Mouse (Mus musculus): ENCODE results near the gene Dnal4. TPM values are rescaled to one million over a fixed set of nuclear protein-coding genes. Genes with fewer than 3 reads are reported as not detected.

The Dnal4 gene
- polyA plus RNA-seq (2017; shearing (Covaris generic)) = 13.6 TPM

DNA sequence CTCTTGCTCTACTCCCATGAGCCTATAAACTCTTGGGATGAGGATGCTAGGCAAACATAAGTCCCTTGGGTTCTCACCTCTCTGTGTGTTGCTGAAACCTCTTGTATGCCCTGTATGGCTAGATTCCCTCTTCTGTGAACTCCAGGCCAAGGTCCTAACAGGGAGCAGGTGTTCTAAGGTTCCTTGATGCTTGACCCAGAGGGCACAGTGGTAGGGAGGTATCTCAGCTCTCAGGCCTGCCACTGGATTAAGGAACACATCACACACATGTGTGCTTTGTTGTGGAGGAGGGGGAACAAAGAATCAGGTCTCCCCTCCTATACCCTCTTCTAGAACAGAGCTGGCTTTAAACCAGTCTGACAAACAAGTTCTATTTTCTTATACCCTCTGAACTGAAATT, at the start of gene Dnal4:
Gene Dnal4 (minus strand): TSS at position 101 of the 400 bp plus-strand sequence.

GRCm38 (mm10) chr15:79804352-79805071, 26.9 kb upstream of the Dnal4 start, which contains the start of gene Nptxr:
Gene Nptxr, minus strand, starts transcription at chr15:79804766.

DNA sequence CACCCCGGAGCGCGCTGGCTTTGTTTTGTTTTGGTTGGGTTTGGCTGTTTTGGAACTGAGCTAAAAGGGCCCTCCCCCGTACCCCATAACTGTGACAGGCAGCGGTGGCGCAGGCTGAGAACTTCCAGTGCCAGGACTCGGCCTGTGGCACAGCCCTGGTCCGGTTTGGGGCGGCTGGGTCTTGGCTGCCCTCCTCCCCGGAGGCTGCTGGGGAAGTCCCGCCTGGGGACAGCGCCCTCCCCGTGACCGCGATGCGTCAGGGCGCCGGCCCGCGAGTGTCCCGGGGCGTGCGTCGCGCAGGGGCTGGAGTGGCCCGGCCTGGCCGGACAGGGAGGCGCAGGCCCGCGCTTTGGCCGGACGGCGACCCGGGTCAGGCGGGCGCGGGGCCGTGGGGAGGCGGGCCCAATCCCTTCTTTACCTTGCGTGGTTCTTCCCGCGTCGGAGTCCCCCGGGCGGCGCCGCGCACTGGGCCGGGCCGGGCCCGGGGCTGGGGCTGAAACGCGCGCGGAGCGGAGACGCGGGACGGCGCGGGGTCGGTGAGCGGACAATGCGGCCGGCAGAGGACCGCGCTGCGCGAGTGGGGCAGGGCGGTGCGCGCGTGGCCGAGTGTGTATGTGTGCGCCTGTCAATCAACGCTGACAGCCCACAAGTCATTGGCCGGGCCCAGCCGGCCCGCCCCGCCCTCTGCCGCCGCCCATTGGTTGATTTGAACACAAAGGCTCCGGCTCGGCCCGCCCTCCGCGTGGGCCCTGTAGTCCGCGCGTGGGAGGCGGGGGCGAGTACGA, 35.5 kb downstream of the Dnal4 start, which contains the start of gene Sun2:
Gene Sun2 (minus strand): TSS at position 616 of the 785 bp plus-strand sequence.

Other genes starting within 250 kb of the Dnal4 start
- 23.9 TPM for gene Ddx17, start 231.1 kb downstream of the Dnal4 start, polyA plus RNA-seq (2017; shearing (Covaris generic))
- not detected for gene Dmc1, start 172.7 kb downstream of the Dnal4 start, polyA plus RNA-seq (2017; shearing (Covaris generic))
- 0.79 TPM for gene Fam227a, start 118.9 kb downstream of the Dnal4 start, polyA plus RNA-seq (2017; shearing (Covaris generic))
- 18.3 TPM for gene Cby1, start 118.7 kb downstream of the Dnal4 start, polyA plus RNA-seq (2017; shearing (Covaris generic))
- 223 TPM for gene Tomm22, start 107.0 kb downstream of the Dnal4 start, polyA plus RNA-seq (2017; shearing (Covaris generic))
- gene Josd1, start 89.9 kb downstream of the Dnal4 start, polyA plus RNA-seq (2017; shearing (Covaris generic)) = 4.2 TPM
- gene Gtpbp1, start 87.0 kb downstream of the Dnal4 start, polyA plus RNA-seq (2017; shearing (Covaris generic)) = 77.5 TPM
- gene Sun2, start 35.3 kb downstream of the Dnal4 start, polyA plus RNA-seq (2017; shearing (Covaris generic)) = 11.0 TPM
- gene Nptxr, start 26.9 kb upstream of the Dnal4 start, polyA plus RNA-seq (2017; shearing (Covaris generic)) = 0.44 TPM
- gene Npcd, start 56.4 kb upstream of the Dnal4 start, polyA plus RNA-seq (2017; shearing (Covaris generic)) = not detected
- 75.4 TPM for gene Cbx6, start 56.8 kb upstream of the Dnal4 start, polyA plus RNA-seq (2017; shearing (Covaris generic))
- gene Apobec3, start 113.8 kb upstream of the Dnal4 start, polyA plus RNA-seq (2017; shearing (Covaris generic)) = 519 TPM
- gene Cbx7, start 193.3 kb upstream of the Dnal4 start, polyA plus RNA-seq (2017; shearing (Covaris generic)) = 103 TPM
- 1.5 TPM for gene Pdgfb, start 237.1 kb upstream of the Dnal4 start, polyA plus RNA-seq (2017; shearing (Covaris generic))

Data from inflammation-experienced regulatory T-cells, adult 16 weeks (primary cell).